Comparison of ENCODE assay signal across 8 mouse cellular contexts in genomic region chr4:135128841-135129520, GRCm38 (mm10). TPM values are rescaled to one million over a fixed set of nuclear protein-coding genes. Genes with fewer than 3 reads are reported as not detected.
DNase-seq lines count a peak whose midpoint lies in the region; ATAC-seq and TF ChIP-seq lines count a peak whose summit lies in the region.

No protein-coding gene starts in this region.

- H3K9me3 ChIP-seq in hindbrain, embryonic 10.5 days: no peaks in the 10 kb centered on the region
- no peaks in the 10 kb centered on the region for H3K9me3 ChIP-seq in lung, postnatal 0 days (ENCODE audit: low read length)

- H3K4me2 ChIP-seq in lung, postnatal 0 days (replicated peaks; ENCODE audit: low read depth, low read length): peak overlapping the region; percentile 11; the same call in 1 of the 2 replicates

- peak overlapping the region; percentile 27 for H3K4me3 ChIP-seq in bone marrow, adult 2 months (replicated peaks; ENCODE audit: control insufficient read depth, low read depth, low read length)
- peak overlapping the region; percentile 43 for H3K4me3 ChIP-seq in hindbrain, embryonic 10.5 days
- H3K4me3 ChIP-seq in lung, postnatal 0 days (ENCODE audit: low read depth, low read length): no peak overlapping the region
- H3K4me3 ChIP-seq in small intestine, adult 2 months (ENCODE audit: low read depth, low read length): peak overlapping the region; percentile 28

- H3K27ac ChIP-seq in bone marrow, adult 2 months (ENCODE audit: control insufficient read depth, insufficient read depth, low read depth, low read length, poor library complexity): 0 out of 2 replicates have a peak overlapping the region, but pooled peaks have one; percentile 28
- H3K27ac ChIP-seq in hindbrain, embryonic 10.5 days: peak overlapping the region; percentile 5; the same call in 1 of the 2 replicates
- no peak overlapping the region for H3K27ac ChIP-seq in lung, postnatal 0 days (ENCODE audit: low read length)
- H3K27ac ChIP-seq in small intestine, adult 2 months (ENCODE audit: insufficient read depth, low read depth, low read length): peak overlapping the region; percentile 7; the same call in 1 of the 2 replicates

- no peaks in the 10 kb centered on the region; the same call in 1 of the 2 replicates for H3K4me1 ChIP-seq in bone marrow, adult 2 months (ENCODE audit: control insufficient read depth, insufficient read depth, low read length)
- peaks cover 13% of the 10 kb centered on the region for H3K4me1 ChIP-seq in hindbrain, embryonic 10.5 days (replicated peaks)
- no peaks in the 10 kb centered on the region for H3K4me1 ChIP-seq in lung, postnatal 0 days (ENCODE audit: insufficient read depth, low read depth, low read length)
- peaks cover 2% of the 10 kb centered on the region; the same call in 1 of the 2 replicates for H3K4me1 ChIP-seq in small intestine, adult 2 months (ENCODE audit: control insufficient read depth, insufficient read depth, insufficient read length, low read length)

- H3K9ac ChIP-seq in lung, postnatal 0 days (replicated peaks; ENCODE audit: low read depth): no peak overlapping the region

- intact Hi-C loops in left cerebral cortex, postnatal 14 days (cut with DNase I): no loop called here

- ATAC-seq in lung, postnatal 0 days: no peak

- DNase-seq in left cerebral cortex, postnatal 14 days (ENCODE audit: low spot score in 2 of 2): peak; percentile 23 to 39
- DNase-seq in left cerebral cortex, adult 8-10 months (ENCODE audit: low spot score in 2 of 2): no peak
- peak; percentile 46 for DNase-seq in hindbrain, embryonic 10.5 days (ENCODE audit: low spot score)
- DNase-seq in lung, postnatal 0 days (ENCODE audit: low spot score): peak; percentile 49
- no peak for DNase-seq in ovary, postnatal 10 days (ENCODE audit: low spot score)
- no peak for DNase-seq in layer of hippocampus, postnatal 25 days (ENCODE audit: extremely low spot score in 1 of 2, low spot score in 1 of 2)

- TF ChIP-seq CTCF in bone marrow, adult 2 months (IDR thresholded peaks at IDR 0.05; ENCODE audit: control insufficient read depth, insufficient read depth, low read length): no peak
- no peak for TF ChIP-seq CTCF in lung, postnatal 0 days (IDR thresholded peaks at IDR 0.05)
- no peak for TF ChIP-seq CTCF in small intestine, adult 2 months (IDR thresholded peaks at IDR 0.05; ENCODE audit: extremely low read depth, insufficient read length, insufficient replicate concordance, low read depth, low read length)

- H3K27me3 ChIP-seq in hindbrain, embryonic 10.5 days (ENCODE audit: insufficient read depth, poor library complexity, severe bottlenecking): peaks cover 58% of the 10 kb centered on the region
- H3K27me3 ChIP-seq in lung, postnatal 0 days (replicated peaks; ENCODE audit: insufficient read depth, low read length): no peaks in the 10 kb centered on the region
- H3K27me3 ChIP-seq in small intestine, adult 2 months (ENCODE audit: control insufficient read depth, insufficient read depth, low read length): no peaks in the 10 kb centered on the region

- no peak for TF ChIP-seq POLR2A in bone marrow, adult 2 months (IDR thresholded peaks at IDR 0.05; ENCODE audit: borderline replicate concordance, control insufficient read depth, low read depth, low read length)
- no peak for TF ChIP-seq POLR2A in small intestine, adult 2 months (IDR thresholded peaks at IDR 0.05; ENCODE audit: low read depth, low read length)

- H3K36me3 ChIP-seq in hindbrain, embryonic 10.5 days: no peaks in the 10 kb centered on the region
- no peaks in the 10 kb centered on the region for H3K36me3 ChIP-seq in lung, postnatal 0 days (ENCODE audit: insufficient read depth, low read length)
- H3K36me3 ChIP-seq in small intestine, adult 2 months (ENCODE audit: control insufficient read depth, insufficient read depth, low read length): no peaks in the 10 kb centered on the region

- 6% methylated on average over 22 of the region's 22 CpGs for WGBS in bone marrow, adult 2 months
- WGBS in hindbrain, embryonic 10.5 days: 23% methylated on average over 22 of the region's 22 CpGs
- WGBS in lung, postnatal 0 days: 22% methylated on average over 22 of the region's 22 CpGs
- 18% methylated on average over 22 of the region's 22 CpGs for WGBS in small intestine, adult 2 months

- no peak for TF ChIP-seq EP300 in lung, postnatal 0 days (IDR thresholded peaks at IDR 0.05)

RNA-seq across cellular contexts. Expression of gene Runx3, which starts 8.5 kb away (rescaled TPM):
- not detected for total RNA-seq in left cerebral cortex, postnatal 14 days (2021)
- under 1 TPM in 2 of 4 experiments, not detected in 2; 0.27 to 0.30 TPM for total RNA-seq in left cerebral cortex, adult 8-10 months (2022)
- polyA plus RNA-seq in bone marrow, adult 2 months (2011; ENCODE audit: insufficient read depth, insufficient read length, low replicate concordance, missing spikeins): 7.0 and 20.8 TPM in 2 replicates
- 0.07 and 0.09 TPM in 2 replicates for polyA plus RNA-seq in hindbrain, embryonic 10.5 days (2016; fragmentation: Nextera tagmentation; extraction: Ambion mirVana)
- polyA plus RNA-seq in lung, postnatal 0 days (2015; fragmentation: Nextera tagmentation; extraction: Ambion mirVana): 0.13 and 0.18 TPM in 2 replicates
- 7.2 and 23.7 TPM in 2 replicates for polyA plus RNA-seq in small intestine, adult 2 months (2012; rRNA removed)
- total RNA-seq in layer of hippocampus, postnatal 25 days (2021): not detected

Comparison
In these comparisons a context has a peak if more than half of its experiments do, and no peak if none do; other contexts are left out.
1. DNase-seq: peak in left cerebral cortex, postnatal 14 days (2 of 2), hindbrain, embryonic 10.5 days (single experiment) and lung, postnatal 0 days (single experiment); none in left cerebral cortex, adult 8-10 months (0 of 2), ovary, postnatal 10 days (single experiment) and layer of hippocampus, postnatal 25 days (0 of 2).